Mouse (Mus musculus) testis, adult 2 months (tissue): ENCODE measurements around the gene Ypel1.

ENCODE experiments used
- CTCF ChIP-seq: fragments of 200-500 bp; IDR thresholded peaks from 2 replicates; pipeline ENCODE4 v1.5.1; 2012; ENCODE audit warnings: low read depth, mild to moderate bottlenecking, inconsistent platforms, low read length, moderate library complexity; ENCODE audit not compliant: control insufficient read depth, insufficient read depth, insufficient replicate concordance
- POLR2A ChIP-seq: fragments of 200-500 bp; IDR thresholded peaks from 2 replicates; pipeline ENCODE4 v1.6.1; 2012; ENCODE audit warnings: low read depth, mild to moderate bottlenecking, inconsistent platforms, low read length, moderate library complexity; ENCODE audit not compliant: control insufficient read depth

GRCm38 (mm10) chr16:17076301-17076700, 6.8 kb downstream of the Ypel1 start:
- TF ChIP-seq CTCF = no peak
- TF ChIP-seq POLR2A = no peak
